8 mouse cellular contexts compared by ENCODE assay signal in the genomic region with DNA sequence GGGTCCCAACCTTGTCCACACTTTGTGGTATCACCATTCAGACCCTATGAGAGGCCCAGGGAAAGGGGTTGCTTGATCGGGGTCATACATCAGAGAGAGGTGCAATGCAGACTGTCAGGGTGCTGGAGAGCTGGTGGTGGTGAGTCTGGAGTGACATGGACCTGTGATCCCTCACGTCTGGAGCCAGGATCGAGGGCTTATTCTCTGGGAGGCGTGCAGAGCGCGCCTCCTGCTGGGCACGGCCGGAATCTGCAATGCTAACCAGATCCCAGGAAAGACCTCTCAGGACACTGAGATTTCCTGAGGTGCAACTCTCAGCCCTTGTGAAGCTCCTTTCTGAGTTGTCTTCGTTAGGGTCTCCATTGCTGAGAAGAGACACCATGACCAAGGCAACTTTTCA. TPM values are rescaled to one million over a fixed set of nuclear protein-coding genes. Genes with fewer than 3 reads are reported as not detected.
DNase-seq lines count a peak whose midpoint lies in the region; ATAC-seq and TF ChIP-seq lines count a peak whose summit lies in the region.

No protein-coding gene starts in this region.

- 3% methylated on average over 9 of the region's 9 CpGs for WGBS in midbrain, embryonic 10.5 days
- WGBS in midbrain, embryonic 15.5 days = 4% methylated on average over 9 of the region's 9 CpGs

- peaks cover 19% of the 10 kb centered on the region for H3K4me1 ChIP-seq in midbrain, embryonic 10.5 days
- H3K4me1 ChIP-seq in midbrain, embryonic 15.5 days = peaks cover 14% of the 10 kb centered on the region

- H3K27ac ChIP-seq in midbrain, embryonic 10.5 days (replicated peaks) = no peak overlapping the region
- no peak overlapping the region for H3K27ac ChIP-seq in midbrain, embryonic 15.5 days
- no peak overlapping the region for H3K27ac ChIP-seq in layer of hippocampus, adult 2 months

- H3K4me3 ChIP-seq in midbrain, embryonic 10.5 days = no peak overlapping the region
- H3K4me3 ChIP-seq in midbrain, embryonic 15.5 days = no peak overlapping the region
- H3K4me3 ChIP-seq in layer of hippocampus, adult 2 months = no peak overlapping the region

- H3K36me3 ChIP-seq in midbrain, embryonic 10.5 days = no peaks in the 10 kb centered on the region
- H3K36me3 ChIP-seq in midbrain, embryonic 15.5 days (replicated peaks) = no peaks in the 10 kb centered on the region

- no peak overlapping the region for H3K9ac ChIP-seq in midbrain, embryonic 15.5 days

- DNase-seq in midbrain, embryonic 10.5 days (ENCODE audit: low spot score) = peak; percentile 75
- DNase-seq in Muller cell, postnatal 12 days (ENCODE audit: inconsistent ontology term) = peak; percentile 72
- DNase-seq in cerebellum, adult 9-10 months = peak; percentile 63
- peak; percentile 51 to 57 for DNase-seq in gastrocnemius, postnatal 4 days (ENCODE audit: low spot score in 2 of 2)
- peak in 1 of 2 experiments; percentile 69 for DNase-seq in layer of hippocampus, adult 2 months (ENCODE audit: low spot score in 2 of 2)

- H3K9me3 ChIP-seq in midbrain, embryonic 10.5 days (replicated peaks) = no peaks in the 10 kb centered on the region
- H3K9me3 ChIP-seq in midbrain, embryonic 15.5 days = no peaks in the 10 kb centered on the region

- peaks cover 62% of the 10 kb centered on the region for H3K27me3 ChIP-seq in midbrain, embryonic 10.5 days (ENCODE audit: low read depth, poor library complexity, severe bottlenecking)
- peaks cover 33% of the 10 kb centered on the region; the same call in 1 of the 2 replicates for H3K27me3 ChIP-seq in midbrain, embryonic 15.5 days (replicated peaks)

- peak; percentile 97 for TF ChIP-seq CTCF in layer of hippocampus, adult 2 months (conservative IDR thresholded peaks at IDR 0.05)

- no peak overlapping the region for H3K4me2 ChIP-seq in midbrain, embryonic 15.5 days

- no peak for ATAC-seq in midbrain, embryonic 15.5 days (replicated peaks)
- ATAC-seq in megakaryocyte progenitor cell, adult 5-6 weeks (replicated peaks; ENCODE audit: poor library complexity) = peak; percentile 62
- no peak for ATAC-seq in inflammation-experienced regulatory T-cells, adult 6 months

RNA-seq across cellular contexts. Expression of a gene that starts 2.5 kb away (rescaled TPM):
- 7.2 and 8.4 TPM in 2 replicates for polyA plus RNA-seq in midbrain, embryonic 10.5 days (2016; fragmentation: Nextera tagmentation; extraction: Ambion mirVana)
- polyA plus RNA-seq in midbrain, embryonic 15.5 days (2015; fragmentation: Nextera tagmentation; extraction: Ambion mirVana) = 11.1 and 12.7 TPM in 2 replicates
- total RNA-seq in gastrocnemius, postnatal 4 days (2021) = 1 to 10 TPM; 6.7 to 6.8 TPM
- 1 to 10 TPM; 5.4 to 7.0 TPM for total RNA-seq in layer of hippocampus, adult 2 months (2021)
- 1.5 and 2.2 TPM in 2 replicates for total RNA-seq in megakaryocyte progenitor cell, adult 5-6 weeks (2015)
- total RNA-seq in megakaryocyte progenitor cell, adult 5-6 weeks (2017) = 0.91 and 2.8 TPM in 2 replicates
- 10 to 100 TPM; 29.8 to 39.7 (median 37.9) TPM for polyA plus RNA-seq in inflammation-experienced regulatory T-cells, adult 6 months (2017; shearing (Covaris generic))

RNA-seq across cellular contexts. Expression of a gene that starts 19.6 kb away (rescaled TPM):
- polyA plus RNA-seq in midbrain, embryonic 10.5 days (2016; fragmentation: Nextera tagmentation; extraction: Ambion mirVana) = 1.2 and 1.8 TPM in 2 replicates
- 19.0 and 21.4 TPM in 2 replicates for polyA plus RNA-seq in midbrain, embryonic 15.5 days (2015; fragmentation: Nextera tagmentation; extraction: Ambion mirVana)
- total RNA-seq in gastrocnemius, postnatal 4 days (2021) = 10 to 100 TPM; 21.0 to 21.8 TPM
- total RNA-seq in layer of hippocampus, adult 2 months (2021) = 100 to 1,000 TPM; 125 to 133 TPM
- 1.8 and 2.2 TPM in 2 replicates for total RNA-seq in megakaryocyte progenitor cell, adult 5-6 weeks (2015)
- total RNA-seq in megakaryocyte progenitor cell, adult 5-6 weeks (2017) = 3.2 and 4.9 TPM in 2 replicates
- polyA plus RNA-seq in inflammation-experienced regulatory T-cells, adult 6 months (2017; shearing (Covaris generic)) = under 1 TPM in 1 of 3 experiments, not detected in 2; 0.13 TPM

RNA-seq across cellular contexts. Expression of a gene that starts 24.0 kb away (rescaled TPM):
- 77.0 and 78.4 TPM in 2 replicates for polyA plus RNA-seq in midbrain, embryonic 10.5 days (2016; fragmentation: Nextera tagmentation; extraction: Ambion mirVana)
- 74.9 and 76.4 TPM in 2 replicates for polyA plus RNA-seq in midbrain, embryonic 15.5 days (2015; fragmentation: Nextera tagmentation; extraction: Ambion mirVana)
- 10 to 100 TPM; 42.4 to 47.5 TPM for total RNA-seq in gastrocnemius, postnatal 4 days (2021)
- total RNA-seq in layer of hippocampus, adult 2 months (2021) = 10 to 100 TPM; 40.6 to 41.1 TPM
- total RNA-seq in megakaryocyte progenitor cell, adult 5-6 weeks (2015) = 55.1 and 56.1 TPM in 2 replicates
- 50.4 and 57.1 TPM in 2 replicates for total RNA-seq in megakaryocyte progenitor cell, adult 5-6 weeks (2017)
- polyA plus RNA-seq in inflammation-experienced regulatory T-cells, adult 6 months (2017; shearing (Covaris generic)) = 10 to 100 TPM; 53.3 to 65.6 (median 59.5) TPM

RNA-seq across cellular contexts. Expression of a gene that starts 37.9 kb away (rescaled TPM):
- not detected in 2 replicates for polyA plus RNA-seq in midbrain, embryonic 10.5 days (2016; fragmentation: Nextera tagmentation; extraction: Ambion mirVana)
- polyA plus RNA-seq in midbrain, embryonic 15.5 days (2015; fragmentation: Nextera tagmentation; extraction: Ambion mirVana) = 0.12 and 0.28 TPM in 2 replicates
- total RNA-seq in gastrocnemius, postnatal 4 days (2021) = 1 to 10 TPM; 3.1 to 4.0 TPM
- 1 to 10 TPM in 1 of 2 experiments, under 1 TPM in 1; 0.77 to 1.6 TPM for total RNA-seq in layer of hippocampus, adult 2 months (2021)
- 1.6 and 3.6 TPM in 2 replicates for total RNA-seq in megakaryocyte progenitor cell, adult 5-6 weeks (2015)
- total RNA-seq in megakaryocyte progenitor cell, adult 5-6 weeks (2017) = 1.4 and 4.7 TPM in 2 replicates
- not detected for polyA plus RNA-seq in inflammation-experienced regulatory T-cells, adult 6 months (2017; shearing (Covaris generic))

RNA-seq across cellular contexts. Expression of a gene that starts 42.3 kb away (rescaled TPM):
- polyA plus RNA-seq in midbrain, embryonic 10.5 days (2016; fragmentation: Nextera tagmentation; extraction: Ambion mirVana) = 0.11 and 0.21 TPM in 2 replicates
- polyA plus RNA-seq in midbrain, embryonic 15.5 days (2015; fragmentation: Nextera tagmentation; extraction: Ambion mirVana) = 1.9 and 2.1 TPM in 2 replicates
- 10 to 100 TPM; 25.7 to 29.7 TPM for total RNA-seq in gastrocnemius, postnatal 4 days (2021)
- total RNA-seq in layer of hippocampus, adult 2 months (2021) = under 1 TPM; 0.54 to 0.76 TPM
- total RNA-seq in megakaryocyte progenitor cell, adult 5-6 weeks (2015) = 0.17 TPM in 1 of 2 replicates, not detected in the other
- 0.14 TPM in 1 of 2 replicates, not detected in the other for total RNA-seq in megakaryocyte progenitor cell, adult 5-6 weeks (2017)
- polyA plus RNA-seq in inflammation-experienced regulatory T-cells, adult 6 months (2017; shearing (Covaris generic)) = under 1 TPM in 1 of 3 experiments, not detected in 2; 0.16 TPM

Comparison
In these comparisons a context has a peak if more than half of its experiments do, and no peak if none do; other contexts are left out.
1. RNA of a gene that starts 19.6 kb away (total RNA-seq): 125 to 133 TPM in layer of hippocampus, adult 2 months; 21.0 to 21.8 TPM in gastrocnemius, postnatal 4 days and 1.8 to 4.9 TPM in megakaryocyte progenitor cell, adult 5-6 weeks; every median in the first group is over 4 times any median in the second.